Mouse (Mus musculus): Measurements from ENCODE around the gene Hist1h2bb.

DNA sequence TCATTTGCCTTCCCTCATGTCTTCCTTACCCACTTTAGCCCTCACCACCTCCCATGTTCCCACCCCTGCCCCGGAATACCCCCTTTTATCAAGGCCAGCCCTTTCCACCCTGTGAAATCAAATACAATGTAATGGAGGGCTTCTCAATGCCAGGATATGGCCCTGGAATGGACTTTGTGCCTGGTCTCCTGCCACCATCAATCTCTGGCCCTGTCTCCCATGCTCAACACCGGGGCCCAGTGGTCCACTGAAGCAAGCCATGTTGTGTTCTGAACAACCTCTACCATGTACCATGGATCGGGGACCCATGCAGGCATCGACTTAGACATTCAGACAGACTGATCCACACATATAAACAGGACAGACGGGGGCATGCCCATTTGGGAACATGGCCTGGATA, 16.8 kb upstream of the Hist1h2bb start:
- no peak for TF ChIP-seq POLR2A (IDR thresholded peaks at IDR 0.05; ENCODE audit: insufficient read depth, low read depth, low read length)
- TF ChIP-seq CTCF (IDR thresholded peaks at IDR 0.05; ENCODE audit: insufficient read depth, low read depth, low read length) = no peak

Data from olfactory bulb, adult 2 months (tissue).